Mouse (Mus musculus): ENCODE data around the gene Gpnmb. TPM values are rescaled to one million over a fixed set of nuclear protein-coding genes. Genes with fewer than 3 reads are reported as not detected.

The Gpnmb gene
- polyA plus RNA-seq, 1 experiment from 2014 or later = 1.4 TPM

DNA sequence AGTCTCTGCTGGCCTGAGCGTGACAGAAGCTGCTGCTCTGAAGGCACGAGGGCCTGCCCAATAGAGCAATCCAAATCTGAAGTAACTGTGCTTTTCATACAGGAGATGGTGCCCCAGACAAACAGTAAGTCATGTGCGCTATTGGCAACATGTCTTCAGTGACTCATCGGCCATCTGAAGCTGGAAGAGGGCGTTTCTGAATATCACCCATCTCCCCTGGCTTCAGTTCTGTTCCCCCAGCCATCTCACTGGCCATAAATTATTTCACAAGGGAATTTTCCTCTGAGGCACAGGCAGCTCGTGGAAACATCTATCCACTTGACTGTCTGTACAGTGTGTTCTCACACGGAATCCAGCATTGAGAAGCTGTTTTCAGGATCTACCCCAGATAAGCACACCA lies 60.1 kb downstream of the Gpnmb start:
- Histone ChIP-seq H3K4me2 (ENCODE audit: low read depth) (no peak overlapping the region), H3K9me3 (ENCODE audit: control insufficient read depth, low read length) (no peaks in the 10 kb centered on the region), H3K27ac (ENCODE audit: low read depth, low read length) (no peak overlapping the region), H3K4me3 (ENCODE audit: low read depth, low read length) (no peak overlapping the region), H3K27me3 (ENCODE audit: control insufficient read depth, insufficient read depth, low read length) (no peaks in the 10 kb centered on the region), H3K9ac (ENCODE audit: low read length) (no peak overlapping the region), H3K36me3 (ENCODE audit: control insufficient read depth, insufficient read depth, low read length) (peaks cover 8% of the 10 kb centered on the region), H3K4me1 (ENCODE audit: control insufficient read depth, insufficient read depth, low read length) (no peaks in the 10 kb centered on the region)
- no peak for ATAC-seq (ENCODE audit: insufficient read depth, low FRiP score, low TSS enrichment)
- DNase-seq (ENCODE audit: low spot score) = no peak
- 91% methylated on average over 7 of the region's 7 CpGs for WGBS

DNA sequence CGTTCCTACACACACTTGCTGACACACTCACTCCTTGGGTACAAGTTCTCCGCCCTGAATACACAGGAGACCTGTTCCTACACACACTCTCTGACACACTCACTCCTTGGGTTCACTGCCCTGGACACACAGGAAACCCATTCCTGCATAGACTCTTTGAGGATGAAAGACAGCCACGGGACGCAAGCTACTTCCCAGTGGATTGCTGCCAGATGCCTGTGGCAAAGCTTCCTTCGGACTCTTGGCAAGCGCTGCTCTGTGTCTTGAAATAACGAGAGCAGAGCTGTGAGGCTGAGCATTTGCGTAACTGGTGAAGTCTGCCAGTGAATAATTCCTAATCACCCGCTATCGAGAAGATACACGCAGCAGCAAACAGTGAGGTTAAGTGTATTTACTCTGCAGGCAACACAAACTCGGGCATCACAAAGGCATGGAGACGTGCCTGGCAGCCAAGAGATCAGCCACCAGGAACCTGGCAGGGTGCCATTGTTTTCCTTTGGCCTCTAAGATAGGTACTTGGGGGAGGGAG lies 60.7 kb downstream of the Gpnmb start:
- Histone ChIP-seq H3K9ac (ENCODE audit: low read length) (no peak overlapping the region), H3K9me3 (ENCODE audit: control insufficient read depth, low read length) (no peaks in the 10 kb centered on the region), H3K27ac (ENCODE audit: low read depth, low read length) (no peak overlapping the region), H3K4me2 (ENCODE audit: low read depth) (no peak overlapping the region), H3K4me3 (ENCODE audit: low read depth, low read length) (no peak overlapping the region), H3K27me3 (ENCODE audit: control insufficient read depth, insufficient read depth, low read length) (no peaks in the 10 kb centered on the region), H3K4me1 (ENCODE audit: control insufficient read depth, insufficient read depth, low read length) (no peaks in the 10 kb centered on the region), H3K36me3 (ENCODE audit: control insufficient read depth, insufficient read depth, low read length) (peaks cover 9% of the 10 kb centered on the region)
- ATAC-seq (ENCODE audit: insufficient read depth, low FRiP score, low TSS enrichment) (no peak), DNase-seq (ENCODE audit: low spot score) (no peak)
- WGBS = 79% methylated on average over 13 of the region's 13 CpGs

DNA sequence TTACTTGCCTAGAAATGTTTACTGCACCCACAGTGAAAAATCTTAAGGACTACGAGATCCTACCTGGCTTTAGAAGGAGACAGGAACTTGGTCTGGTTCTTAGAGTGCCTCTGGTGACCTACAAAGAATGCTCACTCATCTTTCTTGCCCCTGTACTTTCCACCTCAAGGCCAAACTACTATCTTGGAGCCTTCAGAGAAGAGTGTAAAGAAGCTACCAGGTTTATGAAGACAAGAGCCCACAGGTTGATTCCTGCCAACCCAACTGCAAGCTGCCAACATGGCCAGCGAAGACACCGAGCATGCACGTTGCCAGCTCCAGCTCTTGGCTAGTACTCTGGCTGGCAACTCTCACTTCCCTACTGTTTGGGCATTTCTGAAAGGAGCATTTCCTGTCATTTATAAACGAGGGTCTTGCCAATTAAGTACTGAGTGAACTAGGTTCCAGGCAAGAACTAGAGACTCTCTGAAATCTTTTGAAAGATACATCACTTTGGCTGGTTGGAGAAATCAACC lies 61.3 kb downstream of the Gpnmb start:
- Histone ChIP-seq H3K27me3 (ENCODE audit: control insufficient read depth, insufficient read depth, low read length) (no peaks in the 10 kb centered on the region), H3K9me3 (ENCODE audit: control insufficient read depth, low read length) (no peaks in the 10 kb centered on the region), H3K4me2 (ENCODE audit: low read depth) (no peak overlapping the region), H3K4me3 (ENCODE audit: low read depth, low read length) (no peak overlapping the region), H3K4me1 (ENCODE audit: control insufficient read depth, insufficient read depth, low read length) (no peaks in the 10 kb centered on the region), H3K9ac (ENCODE audit: low read length) (no peak overlapping the region), H3K36me3 (ENCODE audit: control insufficient read depth, insufficient read depth, low read length) (peaks cover 9% of the 10 kb centered on the region), H3K27ac (ENCODE audit: low read depth, low read length) (no peak overlapping the region)
- DNase-seq (ENCODE audit: low spot score) (no peak), ATAC-seq (ENCODE audit: insufficient read depth, low FRiP score, low TSS enrichment) (no peak)
- 95% methylated on average over 5 of the region's 5 CpGs for WGBS

DNA sequence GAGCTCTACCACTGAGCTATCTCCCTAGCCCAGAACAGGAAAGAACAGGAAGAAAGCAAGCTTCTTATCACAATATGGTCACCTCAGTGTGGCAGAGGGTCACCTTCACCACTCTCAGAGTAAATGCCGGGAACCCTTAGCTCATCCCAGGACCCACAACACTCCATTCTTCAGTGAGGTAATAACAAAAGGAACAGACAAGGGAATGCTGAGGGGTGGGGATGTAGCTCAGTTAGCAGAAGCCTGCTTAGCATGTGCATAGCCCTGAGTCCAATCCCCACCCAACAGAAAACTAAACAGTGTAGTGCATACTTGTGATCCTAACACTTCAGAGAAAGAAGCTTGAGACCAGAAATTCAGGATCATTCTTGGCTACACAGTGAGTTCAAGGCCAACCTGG lies 62.7 kb downstream of the Gpnmb start:
- Histone ChIP-seq H3K36me3 (ENCODE audit: control insufficient read depth, insufficient read depth, low read length) (peaks cover 9% of the 10 kb centered on the region), H3K27me3 (ENCODE audit: control insufficient read depth, insufficient read depth, low read length) (no peaks in the 10 kb centered on the region), H3K4me2 (ENCODE audit: low read depth) (no peak overlapping the region), H3K9ac (ENCODE audit: low read length) (no peak overlapping the region), H3K27ac (ENCODE audit: low read depth, low read length) (no peak overlapping the region), H3K9me3 (ENCODE audit: control insufficient read depth, low read length) (no peaks in the 10 kb centered on the region), H3K4me3 (ENCODE audit: low read depth, low read length) (no peak overlapping the region), H3K4me1 (ENCODE audit: control insufficient read depth, insufficient read depth, low read length) (no peaks in the 10 kb centered on the region)
- 83% methylated on average over 1 of the region's 1 CpGs for WGBS
- DNase-seq (ENCODE audit: low spot score) = no peak
- ATAC-seq (ENCODE audit: insufficient read depth, low FRiP score, low TSS enrichment) = no peak

DNA sequence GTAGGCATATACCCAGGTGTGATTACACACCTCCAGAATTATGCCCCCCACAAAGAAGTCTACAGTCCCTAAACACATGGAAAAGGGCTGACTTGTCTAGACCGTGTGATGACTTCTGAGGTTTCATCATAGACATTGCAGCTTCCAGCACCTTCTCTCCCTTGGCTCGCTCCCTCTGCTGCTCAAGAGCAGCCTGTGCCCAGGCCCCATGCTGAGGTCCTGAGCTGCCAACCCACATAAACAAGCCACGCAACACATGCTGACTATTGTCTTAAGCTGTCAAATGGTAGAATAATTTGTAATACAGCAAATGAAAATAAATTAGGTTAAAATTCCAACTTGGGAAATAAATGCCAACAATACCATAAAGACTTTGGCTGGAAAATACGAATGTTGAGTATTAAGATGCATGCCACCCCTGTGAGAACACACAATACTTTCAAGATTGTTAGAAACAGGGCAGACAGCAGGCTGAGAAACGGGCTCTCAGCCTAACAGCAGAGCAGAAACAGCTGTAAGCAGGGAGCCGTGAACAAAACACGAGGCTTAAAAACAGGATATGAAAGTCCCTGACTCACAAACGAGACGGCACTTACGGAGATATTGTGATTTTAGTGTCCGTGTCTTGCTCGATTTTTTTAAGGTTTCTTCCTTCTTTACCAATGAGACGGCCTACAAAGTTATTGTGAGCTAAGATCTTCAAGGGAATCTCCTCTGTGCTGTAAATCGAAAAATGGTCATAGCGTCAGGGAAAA lies 70.6 kb downstream of the Gpnmb start:
- Histone ChIP-seq H3K4me2 (ENCODE audit: low read depth) (no peak overlapping the region), H3K9ac (ENCODE audit: low read length) (no peak overlapping the region), H3K27me3 (ENCODE audit: control insufficient read depth, insufficient read depth, low read length) (no peaks in the 10 kb centered on the region), H3K4me3 (ENCODE audit: low read depth, low read length) (no peak overlapping the region), H3K36me3 (ENCODE audit: control insufficient read depth, insufficient read depth, low read length) (peaks cover 7% of the 10 kb centered on the region; the same call in 1 of the 2 replicates), H3K9me3 (ENCODE audit: control insufficient read depth, low read length) (no peaks in the 10 kb centered on the region), H3K4me1 (ENCODE audit: control insufficient read depth, insufficient read depth, low read length) (no peaks in the 10 kb centered on the region), H3K27ac (ENCODE audit: low read depth, low read length) (no peak overlapping the region)
- no peak for DNase-seq (ENCODE audit: low spot score)
- ATAC-seq (ENCODE audit: insufficient read depth, low FRiP score, low TSS enrichment) = no peak
- 94% methylated on average over 15 of the region's 15 CpGs for WGBS

DNA sequence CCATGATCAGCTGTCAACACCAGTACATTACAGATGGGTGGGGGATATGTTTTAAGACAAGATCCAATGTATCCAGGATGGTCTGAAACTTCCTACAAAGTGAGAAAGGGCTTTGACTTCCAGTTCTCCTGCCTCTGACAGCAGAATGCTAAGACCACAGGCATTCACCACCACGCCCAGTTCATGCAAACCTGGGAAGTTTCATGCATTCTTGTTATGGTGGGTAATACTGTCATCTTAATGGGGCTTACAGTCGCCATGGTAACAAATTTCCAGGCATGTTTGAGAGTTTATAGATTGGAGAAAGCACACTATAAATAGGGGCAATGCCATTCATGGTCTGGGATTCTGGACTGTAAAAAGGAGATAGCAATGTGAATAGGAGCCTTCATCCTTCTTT lies 72.8 kb downstream of the Gpnmb start:
- Histone ChIP-seq H3K36me3 (ENCODE audit: control insufficient read depth, insufficient read depth, low read length) (peaks cover 7% of the 10 kb centered on the region; the same call in 1 of the 2 replicates), H3K4me3 (ENCODE audit: low read depth, low read length) (no peak overlapping the region), H3K9ac (ENCODE audit: low read length) (no peak overlapping the region), H3K9me3 (ENCODE audit: control insufficient read depth, low read length) (no peaks in the 10 kb centered on the region), H3K4me2 (ENCODE audit: low read depth) (no peak overlapping the region), H3K27ac (ENCODE audit: low read depth, low read length) (no peak overlapping the region), H3K27me3 (ENCODE audit: control insufficient read depth, insufficient read depth, low read length) (no peaks in the 10 kb centered on the region), H3K4me1 (ENCODE audit: control insufficient read depth, insufficient read depth, low read length) (no peaks in the 10 kb centered on the region)
- WGBS = 92% methylated on average over 2 of the region's 2 CpGs
- DNase-seq (ENCODE audit: low spot score) = no peak
- no peak for ATAC-seq (ENCODE audit: insufficient read depth, low FRiP score, low TSS enrichment)

DNA sequence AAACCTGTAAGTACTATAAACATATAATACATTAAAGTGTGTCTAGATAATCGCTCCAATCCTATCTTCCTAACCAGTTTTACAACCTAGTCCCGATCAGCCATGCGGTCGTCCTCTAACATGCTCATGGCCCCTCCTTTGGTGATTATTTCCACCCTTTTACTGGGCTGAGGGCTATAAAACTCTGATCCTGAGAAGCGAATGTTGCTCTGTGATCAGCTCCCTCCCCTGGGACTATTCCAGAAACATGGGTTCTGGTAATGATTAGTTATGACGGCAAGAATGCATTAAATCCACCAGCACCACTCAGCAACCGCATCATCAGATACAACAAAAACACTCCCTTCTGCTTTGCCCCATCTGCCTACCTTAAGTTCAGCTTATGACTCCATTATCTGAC lies 77.5 kb downstream of the Gpnmb start:
- ATAC-seq (ENCODE audit: insufficient read depth, low FRiP score, low TSS enrichment) (no peak), DNase-seq (ENCODE audit: low spot score) (no peak)
- H3K27me3 ChIP-seq (ENCODE audit: control insufficient read depth, insufficient read depth, low read length) = no peaks in the 10 kb centered on the region
- H3K4me3 ChIP-seq (ENCODE audit: low read depth, low read length) = no peak overlapping the region
- no peak overlapping the region for H3K9ac ChIP-seq (ENCODE audit: low read length)
- WGBS = 60% methylated on average over 7 of the region's 7 CpGs
- no peak overlapping the region for H3K27ac ChIP-seq (ENCODE audit: low read depth, low read length)
- H3K4me2 ChIP-seq (ENCODE audit: low read depth) = no peak overlapping the region
- peaks cover under 1% of the 10 kb centered on the region for H3K36me3 ChIP-seq (ENCODE audit: control insufficient read depth, insufficient read depth, low read length)
- no peaks in the 10 kb centered on the region for H3K4me1 ChIP-seq (ENCODE audit: control insufficient read depth, insufficient read depth, low read length)
- no peaks in the 10 kb centered on the region for H3K9me3 ChIP-seq (ENCODE audit: control insufficient read depth, low read length)

DNA sequence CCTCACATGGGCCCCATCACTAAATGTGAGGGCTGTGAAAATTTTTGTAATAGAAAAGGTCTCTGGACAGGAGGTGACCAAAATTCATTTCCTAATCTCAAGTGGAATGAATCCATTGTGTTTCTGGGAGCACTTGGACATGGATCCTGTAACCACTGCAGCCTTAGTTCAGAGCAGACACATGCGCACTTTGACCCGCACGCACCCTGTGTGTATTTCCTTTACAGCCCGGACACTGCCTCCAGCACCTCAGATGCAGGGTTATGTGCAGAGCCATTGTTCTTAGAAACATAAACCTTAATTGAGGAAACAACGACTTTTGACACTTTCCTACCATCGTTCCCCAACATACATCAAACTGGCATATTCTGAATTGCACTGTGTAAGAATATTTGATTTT lies 78.1 kb downstream of the Gpnmb start:
- Histone ChIP-seq H3K27me3 (ENCODE audit: control insufficient read depth, insufficient read depth, low read length) (no peaks in the 10 kb centered on the region), H3K9ac (ENCODE audit: low read length) (no peak overlapping the region), H3K4me2 (ENCODE audit: low read depth) (no peak overlapping the region), H3K9me3 (ENCODE audit: control insufficient read depth, low read length) (no peaks in the 10 kb centered on the region), H3K4me3 (ENCODE audit: low read depth, low read length) (no peak overlapping the region), H3K4me1 (ENCODE audit: control insufficient read depth, insufficient read depth, low read length) (no peaks in the 10 kb centered on the region), H3K27ac (ENCODE audit: low read depth, low read length) (no peak overlapping the region), H3K36me3 (ENCODE audit: control insufficient read depth, insufficient read depth, low read length) (no peaks in the 10 kb centered on the region; the same call in 1 of the 2 replicates)
- no peak for DNase-seq (ENCODE audit: low spot score)
- 83% methylated on average over 6 of the region's 6 CpGs for WGBS
- ATAC-seq (ENCODE audit: insufficient read depth, low FRiP score, low TSS enrichment) = no peak

DNA sequence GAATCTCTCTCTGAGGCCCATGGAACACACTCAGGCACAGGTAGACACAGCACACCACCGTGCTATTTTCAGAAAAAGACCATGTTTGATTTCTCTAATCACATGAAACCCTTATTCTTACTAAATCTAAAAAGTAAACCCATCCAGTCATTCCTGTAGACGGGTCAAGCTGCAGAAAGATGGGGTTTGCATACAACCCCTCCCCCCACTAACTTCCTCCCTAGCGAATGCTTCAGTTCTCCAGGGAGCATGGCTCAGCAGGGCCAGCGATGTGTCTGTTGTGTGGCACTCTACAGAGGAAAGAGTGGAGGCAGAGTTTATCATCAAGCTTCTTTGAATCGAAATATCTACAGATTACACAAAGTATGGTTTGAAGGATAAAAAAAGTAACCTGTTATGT lies 79.2 kb downstream of the Gpnmb start:
- Histone ChIP-seq H3K27ac (ENCODE audit: low read depth, low read length) (no peak overlapping the region), H3K9me3 (ENCODE audit: control insufficient read depth, low read length) (no peaks in the 10 kb centered on the region), H3K4me3 (ENCODE audit: low read depth, low read length) (no peak overlapping the region), H3K27me3 (ENCODE audit: control insufficient read depth, insufficient read depth, low read length) (no peaks in the 10 kb centered on the region), H3K4me1 (ENCODE audit: control insufficient read depth, insufficient read depth, low read length) (no peaks in the 10 kb centered on the region), H3K36me3 (ENCODE audit: control insufficient read depth, insufficient read depth, low read length) (no peaks in the 10 kb centered on the region; the same call in none of the 2 replicates), H3K9ac (ENCODE audit: low read length) (no peak overlapping the region), H3K4me2 (ENCODE audit: low read depth) (no peak overlapping the region)
- ATAC-seq (ENCODE audit: insufficient read depth, low FRiP score, low TSS enrichment) (no peak), DNase-seq (ENCODE audit: low spot score) (no peak)
- WGBS = 88% methylated on average over 5 of the region's 5 CpGs

Measured in neural tube, embryonic 11.5 days (tissue).